Mouse (Mus musculus) forebrain, embryonic 10.5 days (tissue): ENCODE results near the gene Gm3183. TPM values are rescaled to one million over a fixed set of nuclear protein-coding genes. Genes with fewer than 3 reads are reported as not detected.
"Not testable (repeated sequence)": the region's sequence is repeated elsewhere in the genome, so short reads cannot be mapped to it uniquely, and the experiment has no call there.

Experiments used
- DNase-seq: peaks from one replicate; pipeline ENCODE4 v3.0.0-alpha.2; 2017; ENCODE audit warnings: low spot score; ENCODE audit errors: extremely low spot score
- H3K27ac ChIP-seq: fragments of 300-500 bp; sonication (generic); 2 replicates; pipeline ENCODE4 v1.5.1; 2016; ENCODE audit warnings: mild to moderate bottlenecking
- H3K27me3 ChIP-seq: fragments of 300-500 bp; sonication (generic); 2 replicates; pipeline ENCODE4 v1.6.1; 2016; ENCODE audit warnings: mild to moderate bottlenecking; ENCODE audit not compliant: poor library complexity, severe bottlenecking
- H3K36me3 ChIP-seq: fragments of 300-500 bp; sonication (generic); replicated peaks from 2 replicates; pipeline ENCODE4 v1.6.1; 2016; ENCODE audit warnings: mild to moderate bottlenecking, moderate library complexity
- H3K4me1 ChIP-seq: fragments of 300-500 bp; sonication (generic); 2 replicates; pipeline ENCODE4 v1.6.1; 2016
- H3K4me3 ChIP-seq: fragments of 300-500 bp; sonication (generic); 2 replicates; pipeline ENCODE4 v1.5.1; 2016; ENCODE audit warnings: mild to moderate bottlenecking, moderate library complexity
- H3K9me3 ChIP-seq: fragments of 300-500 bp; sonication (generic); 2 replicates; pipeline ENCODE4 v1.6.1; 2016; ENCODE audit warnings: mild to moderate bottlenecking, moderate library complexity
- WGBS: fragments of 180-500 bp; shearing (Covaris S2); methylation state at CpG from one replicate; pipeline ENCODE4 v1.1.7; 2016; 5-methylcytosine and 5-hydroxymethylcytosine counted together
- polyA plus RNA-seq: library from polyadenylated mRNA; unstranded; fragments of >200 nt; fragmentation: Nextera tagmentation; extraction: Ambion mirVana; gene quantifications from 2 replicates; pipeline ENCODE4 v1.2.1, GENCODE M21; 2016

Gene Gm3183
- not detected in 2 replicates for polyA plus RNA-seq

DNA sequence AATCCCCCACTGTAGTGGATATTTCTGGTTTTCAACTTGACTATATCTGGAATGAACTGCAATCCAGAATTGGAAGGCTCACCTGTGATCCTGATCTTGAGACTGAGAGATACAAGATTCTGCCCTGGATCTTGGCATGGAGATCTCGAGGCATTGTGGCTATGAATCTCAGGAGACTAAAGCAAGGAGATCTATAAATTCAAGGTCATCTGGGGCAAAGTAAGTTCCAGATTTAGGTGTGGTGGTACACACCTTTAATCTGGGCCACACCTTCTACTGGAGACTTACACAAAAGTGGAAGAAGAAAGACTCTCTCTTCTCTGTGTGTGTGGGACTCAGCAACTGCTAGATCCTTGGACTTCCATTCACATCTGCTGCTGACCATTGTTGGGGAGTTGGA is at the start of gene Gm3183:
Gm3183 (plus strand) TSS at position 301 of the 400 bp plus-strand sequence.
- H3K9me3 ChIP-seq, H3K36me3 ChIP-seq, H3K27ac ChIP-seq, DNase-seq, H3K4me1 ChIP-seq, H3K4me3 ChIP-seq, H3K27me3 ChIP-seq: not testable (repeated sequence)
- WGBS = no CpG with 5 or more reads among the region's 1 CpGs

Other genes with a start within 250 kb of the Gm3183 start
- gene Gm3147, start 249.1 kb upstream of the Gm3183 start, polyA plus RNA-seq = not detected in 2 replicates
- not detected in 2 replicates for gene Gm6509, start 241.5 kb upstream of the Gm3183 start, polyA plus RNA-seq
- gene Gm6205, start 217.1 kb upstream of the Gm3183 start, polyA plus RNA-seq = not detected in 2 replicates
- not detected in 2 replicates for gene Gm6367, start 123.2 kb downstream of the Gm3183 start, polyA plus RNA-seq
- gene Gm7942, start 241.5 kb downstream of the Gm3183 start, polyA plus RNA-seq = not detected in 2 replicates